Mouse (Mus musculus) myocyte (in vitro differentiated cells): ENCODE measurements at regions not wholly inside any gene's neighbourhood (a gene's known extent, or its start where the extent isn't known, plus 50 kb on each side); places are given as distances from the start of the nearest gene placed in this dataset.

Experiments used
- H3K27me3 ChIP-seq: one replicate; pipeline ENCODE4 v1.6.1; 2011; ENCODE audit not compliant: control insufficient read depth, insufficient read depth, insufficient read length
- H3K36me3 ChIP-seq: one replicate; pipeline ENCODE4 v1.6.1; 2011; ENCODE audit not compliant: control insufficient read depth, insufficient read depth
- H3K4me2 ChIP-seq: one replicate; pipeline ENCODE4 v1.6.1; 2011; ENCODE audit warnings: low read depth, control low read depth
- H3K4me3 ChIP-seq: one replicate; pipeline ENCODE4 v1.5.1; 2011; ENCODE audit warnings: mild to moderate bottlenecking, control low read depth, moderate library complexity
- H3K79me2 ChIP-seq: one replicate; pipeline ENCODE4 v1.6.1; 2011; ENCODE audit not compliant: control insufficient read depth, insufficient read depth
- H3ac ChIP-seq: one replicate; pipeline ENCODE4 v1.6.1; 2011; ENCODE audit not compliant: control insufficient read depth, insufficient read length
- CEBPB ChIP-seq: IDR thresholded peaks from 2 replicates; pipeline ENCODE4 v1.6.1; 2011; ENCODE audit warnings: mild to moderate bottlenecking, moderate library complexity; ENCODE audit not compliant: poor library complexity, insufficient read depth, severe bottlenecking
- E2F4 ChIP-seq: IDR thresholded peaks from one replicate; pipeline ENCODE4 v1.6.1; 2011; ENCODE audit warnings: mild to moderate bottlenecking, control low read depth, moderate library complexity; ENCODE audit not compliant: insufficient read depth
- MAX ChIP-seq: IDR thresholded peaks from one replicate; pipeline ENCODE4 v1.6.1; 2011; ENCODE audit warnings: low read depth, mild to moderate bottlenecking, control low read depth
- MYOD1 ChIP-seq, 3 experiments: IDR thresholded peaks; one replicate each; pipeline ENCODE4 v1.6.1; 2011; ENCODE audit warnings: control low read depth in 2 of 3, low read depth in 2 of 3, mild to moderate bottlenecking in 2 of 3, moderate library complexity in 1 of 3; ENCODE audit not compliant: insufficient read length in 2 of 3, control insufficient read depth in 1 of 3
- MYOG ChIP-seq, 3 experiments: IDR thresholded peaks; one replicate each; pipeline ENCODE4 v1.6.1; 2011; ENCODE audit warnings: control low read depth in 2 of 3, low read depth in 2 of 3, mild to moderate bottlenecking in 2 of 3; ENCODE audit not compliant: insufficient read length in 2 of 3, control insufficient read depth in 1 of 3, insufficient read depth in 1 of 3
- POLR2A ChIP-seq: IDR thresholded peaks from one replicate; pipeline ENCODE4 v1.6.1; 2011; ENCODE audit warnings: low read depth, mild to moderate bottlenecking, control low read depth, moderate library complexity; ENCODE audit not compliant: insufficient read length
- POLR2AphosphoS2 ChIP-seq: IDR thresholded peaks from one replicate; pipeline ENCODE4 v1.6.1; 2011; ENCODE audit warnings: low read depth, control low read depth; ENCODE audit not compliant: insufficient read length
- REST ChIP-seq: IDR thresholded peaks from one replicate; pipeline ENCODE4 v1.6.1; 2011; ENCODE audit warnings: mild to moderate bottlenecking, control low read depth, moderate library complexity; ENCODE audit not compliant: insufficient read depth, insufficient read length
- SRF ChIP-seq: IDR thresholded peaks from one replicate; pipeline ENCODE4 v1.6.1; 2011; ENCODE audit warnings: low read depth; ENCODE audit not compliant: control insufficient read depth, insufficient read length
- TCF12 ChIP-seq: IDR thresholded peaks from one replicate; pipeline ENCODE4 v1.6.1; 2011; ENCODE audit warnings: mild to moderate bottlenecking, control low read depth; ENCODE audit not compliant: poor library complexity, insufficient read depth, severe bottlenecking
- TCF3 ChIP-seq: IDR thresholded peaks from one replicate; pipeline ENCODE4 v1.6.1; 2011; ENCODE audit warnings: low read depth, control low read depth; ENCODE audit not compliant: insufficient read length
- USF1 ChIP-seq: IDR thresholded peaks from one replicate; pipeline ENCODE4 v1.6.1; 2011; ENCODE audit warnings: low read depth, mild to moderate bottlenecking, control low read depth, moderate library complexity

- Histone ChIP-seq H3K27me3 (no peaks in the 10 kb centered on the region), H3ac (no peak overlapping the region)
- no peak for TF ChIP-seq POLR2A
- TF ChIP-seq POLR2AphosphoS2: no peak
- no peak for TF ChIP-seq CEBPB
- TF ChIP-seq TCF12: no peak
Measured at GRCm38 (mm10) chr8:90151477-90151876, 196.7 kb downstream of the Tox3 start.

GRCm38 (mm10) chr8:90149903-90150302, 198.2 kb downstream of the Tox3 start:
- Histone ChIP-seq H3K27me3 (no peaks in the 10 kb centered on the region), H3K79me2 (no peaks in the 10 kb centered on the region), H3ac (no peak overlapping the region), H3K4me3 (no peak overlapping the region), H3K36me3 (no peaks in the 10 kb centered on the region), H3K4me2 (no peak overlapping the region)
- no peak for TF ChIP-seq MYOD1 (IDR thresholded peaks at IDR 0.05; ENCODE audit: control insufficient read depth in 1 of 3, insufficient read length in 2 of 3, low read depth in 2 of 3)
- no peak for TF ChIP-seq REST
- no peak for TF ChIP-seq SRF
- TF ChIP-seq TCF12: no peak

More at GRCm38 (mm10) chr8:90151477-90151876, 196.7 kb downstream of the Tox3 start:
- no peaks in the 10 kb centered on the region for H3K36me3 ChIP-seq
- H3K79me2 ChIP-seq: no peaks in the 10 kb centered on the region
- no peak overlapping the region for H3K4me2 ChIP-seq
- H3K4me3 ChIP-seq: no peak overlapping the region

- no peaks in the 10 kb centered on the region for H3K36me3 ChIP-seq
- H3K79me2 ChIP-seq: no peaks in the 10 kb centered on the region
- no peaks in the 10 kb centered on the region for H3K27me3 ChIP-seq
- H3K4me3 ChIP-seq: no peak overlapping the region
- TF ChIP-seq TCF3: no peak
- no peak for TF ChIP-seq MYOD1 (IDR thresholded peaks at IDR 0.05; ENCODE audit: control insufficient read depth in 1 of 3, insufficient read length in 2 of 3, low read depth in 2 of 3)
- TF ChIP-seq MAX: no peak
- TF ChIP-seq USF1: no peak
- no peak for TF ChIP-seq POLR2AphosphoS2
- no peak for TF ChIP-seq E2F4
- no peak for TF ChIP-seq SRF
- no peak for TF ChIP-seq TCF12
- TF ChIP-seq REST: no peak
- no peak overlapping the region for H3ac ChIP-seq
- H3K4me2 ChIP-seq: no peak overlapping the region
Measured at GRCm38 (mm10) chr8:90134626-90135025, 213.5 kb downstream of the Tox3 start.

GRCm38 (mm10) chr8:90130704-90131267, 217.4 kb downstream of the Tox3 start:
- Histone ChIP-seq H3K27me3 (no peaks in the 10 kb centered on the region), H3K4me2 (no peak overlapping the region)

GRCm38 (mm10) chr8:90125426-90125825, 222.7 kb downstream of the Tox3 start:
- Histone ChIP-seq H3K4me2 (no peak overlapping the region), H3K4me3 (no peak overlapping the region), H3ac (no peak overlapping the region), H3K27me3 (no peaks in the 10 kb centered on the region), H3K36me3 (no peaks in the 10 kb centered on the region), H3K79me2 (no peaks in the 10 kb centered on the region)
- no peak for TF ChIP-seq POLR2A
- TF ChIP-seq TCF12: no peak
- no peak for TF ChIP-seq MYOD1 (IDR thresholded peaks at IDR 0.05; ENCODE audit: control insufficient read depth in 1 of 3, insufficient read length in 2 of 3, low read depth in 2 of 3)
- TF ChIP-seq SRF: no peak
- no peak for TF ChIP-seq USF1
- no peak for TF ChIP-seq REST
- no peak for TF ChIP-seq E2F4
- no peak for TF ChIP-seq POLR2AphosphoS2
- TF ChIP-seq CEBPB: no peak
- TF ChIP-seq MYOG (IDR thresholded peaks at IDR 0.05; ENCODE audit: control insufficient read depth in 1 of 3, insufficient read depth in 1 of 3, insufficient read length in 2 of 3, low read depth in 2 of 3): no peak
- no peak for TF ChIP-seq TCF3
- no peak for TF ChIP-seq MAX

More at GRCm38 (mm10) chr8:90130704-90131267, 217.4 kb downstream of the Tox3 start:
- TF ChIP-seq POLR2AphosphoS2: no peak
- no peak for TF ChIP-seq MYOG (IDR thresholded peaks at IDR 0.05; ENCODE audit: control insufficient read depth in 1 of 3, insufficient read depth in 1 of 3, insufficient read length in 2 of 3, low read depth in 2 of 3)
- TF ChIP-seq SRF: no peak
- TF ChIP-seq E2F4: no peak
- no peak for TF ChIP-seq TCF3
- no peak for TF ChIP-seq MAX
- TF ChIP-seq TCF12: no peak
- no peak for TF ChIP-seq USF1
- TF ChIP-seq CEBPB: no peak
- TF ChIP-seq REST: no peak
- no peak for TF ChIP-seq POLR2A
- no peak for TF ChIP-seq MYOD1 (IDR thresholded peaks at IDR 0.05; ENCODE audit: control insufficient read depth in 1 of 3, insufficient read length in 2 of 3, low read depth in 2 of 3)
- H3K36me3 ChIP-seq: no peaks in the 10 kb centered on the region
- no peaks in the 10 kb centered on the region for H3K79me2 ChIP-seq
- no peak overlapping the region for H3K4me3 ChIP-seq
- H3ac ChIP-seq: no peak overlapping the region
